Mouse (Mus musculus) hindbrain, embryonic 14.5 days (tissue): Measurements from ENCODE around the gene Ufc1. TPM values are rescaled to one million over a fixed set of nuclear protein-coding genes. Genes with fewer than 3 reads are reported as not detected.

ENCODE experiments used
- ATAC-seq: fragments of 200-750 bp; cut with Nextera tagmentation; 2 replicates; pipeline ENCODE4 v1.8.0; 2017; ENCODE audit warnings: moderate number of reproducible peaks, mild to moderate bottlenecking, moderate TSS enrichment, moderate library complexity; ENCODE audit not compliant: low FRiP score
- DNase-seq: peaks from one replicate; pipeline ENCODE4 v3.0.0-alpha.2; 2015; ENCODE audit warnings: low spot score
- H3K27ac ChIP-seq: fragments of 300-500 bp; sonication (generic); 2 replicates; pipeline ENCODE4 v1.5.1; 2014; ENCODE audit warnings: mild to moderate bottlenecking, moderate library complexity
- H3K27me3 ChIP-seq: fragments of 300-500 bp; sonication (generic); 2 replicates; pipeline ENCODE4 v1.6.1; 2014; ENCODE audit warnings: mild to moderate bottlenecking, low read length, mixed read lengths; ENCODE audit not compliant: control insufficient read depth, insufficient read depth
- H3K36me3 ChIP-seq: fragments of 300-500 bp; sonication (generic); replicated peaks from 2 replicates; pipeline ENCODE4 v1.6.1; 2014; ENCODE audit not compliant: control insufficient read depth, insufficient read depth
- H3K4me1 ChIP-seq: fragments of 300-500 bp; sonication (generic); replicated peaks from 2 replicates; pipeline ENCODE4 v1.6.1; 2014; ENCODE audit warnings: antibody characterized with exemption, low read length, mixed read lengths; ENCODE audit not compliant: control insufficient read depth, insufficient read depth
- H3K4me2 ChIP-seq: fragments of 300-500 bp; sonication (generic); replicated peaks from 2 replicates; pipeline ENCODE4 v1.6.1; 2014; ENCODE audit warnings: mild to moderate bottlenecking, moderate library complexity
- H3K4me3 ChIP-seq: fragments of 300-500 bp; sonication (generic); replicated peaks from 2 replicates; pipeline ENCODE4 v1.5.1; 2014; ENCODE audit warnings: mild to moderate bottlenecking, low read length
- H3K9ac ChIP-seq: fragments of 300-500 bp; sonication (generic); 2 replicates; pipeline ENCODE4 v1.6.1; 2014
- H3K9me3 ChIP-seq: fragments of 300-500 bp; sonication (generic); 2 replicates; pipeline ENCODE4 v1.6.1; 2016; ENCODE audit warnings: low read length; ENCODE audit not compliant: control insufficient read depth
- WGBS: fragments of 180-500 bp; shearing (Covaris S2); extraction: QIAGEN DNeasy Blood & Tissue Kit; methylation state at CpG from one replicate; pipeline ENCODE4 v1.1.7; 2014; 5-methylcytosine and 5-hydroxymethylcytosine counted together
- polyA plus RNA-seq: library from polyadenylated mRNA; unstranded; fragments of >200 nt; fragmentation: Nextera tagmentation; extraction: Ambion mirVana; gene quantifications from 2 replicates; pipeline ENCODE4 v1.2.1, GENCODE M21; 2014

Gene Ufc1
- polyA plus RNA-seq, 1 experiment from 2014 or later = 131 TPM

GRCm38 (mm10) chr1:171263666-171264461 lies 31.0 kb downstream of the Ufc1 start:
- WGBS = 80% methylated on average over 3 of the region's 3 CpGs
- H3K4me1 ChIP-seq = peaks cover 6% of the 10 kb centered on the region
- H3K4me3 ChIP-seq = no peak overlapping the region
- no peaks in the 10 kb centered on the region for H3K36me3 ChIP-seq
- peak overlapping the region; percentile 56 for H3K4me2 ChIP-seq
- no peaks in the 10 kb centered on the region for H3K9me3 ChIP-seq
- no peak for DNase-seq
- no peaks in the 10 kb centered on the region for H3K27me3 ChIP-seq
- peak overlapping the region; percentile 62 for H3K27ac ChIP-seq
- H3K9ac ChIP-seq = no peak overlapping the region
- ATAC-seq = no peak

- 0 out of 2 replicates have a peak overlapping the region, but pooled peaks have one; percentile 28 for H3K4me3 ChIP-seq
- no peaks in the 10 kb centered on the region for H3K9me3 ChIP-seq
- ATAC-seq (peak; percentile 94), DNase-seq (peak; percentile 70)
- H3K9ac ChIP-seq = no peak overlapping the region
- peaks cover 6% of the 10 kb centered on the region for H3K4me1 ChIP-seq
- no peaks in the 10 kb centered on the region for H3K36me3 ChIP-seq
- peak overlapping the region; percentile 56 for H3K4me2 ChIP-seq
- H3K27me3 ChIP-seq = no peaks in the 10 kb centered on the region
- 0% methylated on average over 2 of the region's 2 CpGs for WGBS
- peak overlapping the region; percentile 76 for H3K27ac ChIP-seq
Observed at GRCm38 (mm10) chr1:171263185-171263611, 31.6 kb downstream of the Ufc1 start.

- ATAC-seq = peak; percentile 79
- Histone ChIP-seq H3K27ac (peak overlapping the region; percentile 76), H3K27me3 (no peaks in the 10 kb centered on the region), H3K4me3 (peak overlapping the region; percentile 28), H3K4me2 (peak overlapping the region; percentile 56), H3K36me3 (no peaks in the 10 kb centered on the region), H3K9me3 (no peaks in the 10 kb centered on the region), H3K4me1 (peaks cover 6% of the 10 kb centered on the region), H3K9ac (peak overlapping the region; percentile 26)
- DNase-seq = peak; percentile 75
- WGBS = 4% methylated on average over 8 of the region's 8 CpGs
Observed at GRCm38 (mm10) chr1:171262594-171263130, 32.2 kb downstream of the Ufc1 start.

- DNase-seq = no peak
- WGBS = 83% methylated on average over 3 of the region's 3 CpGs
Observed at GRCm38 (mm10) chr1:171260316-171260715, 34.5 kb downstream of the Ufc1 start.

GRCm38 (mm10) chr1:171258921-171259320 lies 35.9 kb downstream of the Ufc1 start:
- DNase-seq (no peak), ATAC-seq (no peak)
- 79% methylated on average over 17 of the region's 17 CpGs for WGBS
- Histone ChIP-seq H3K9ac (no peak overlapping the region), H3K36me3 (no peaks in the 10 kb centered on the region), H3K27me3 (no peaks in the 10 kb centered on the region), H3K4me3 (no peak overlapping the region), H3K9me3 (no peaks in the 10 kb centered on the region), H3K4me1 (peaks cover 6% of the 10 kb centered on the region), H3K4me2 (no peak overlapping the region), H3K27ac (no peak overlapping the region)

More at GRCm38 (mm10) chr1:171260316-171260715, 34.5 kb downstream of the Ufc1 start:
- H3K4me3 ChIP-seq = no peak overlapping the region
- H3K4me1 ChIP-seq = peaks cover 6% of the 10 kb centered on the region
- H3K9me3 ChIP-seq = no peaks in the 10 kb centered on the region
- no peak for ATAC-seq
- no peaks in the 10 kb centered on the region for H3K27me3 ChIP-seq
- no peak overlapping the region for H3K4me2 ChIP-seq
- H3K27ac ChIP-seq = no peak overlapping the region
- H3K36me3 ChIP-seq = no peaks in the 10 kb centered on the region
- no peak overlapping the region for H3K9ac ChIP-seq

- H3K9me3 ChIP-seq = no peaks in the 10 kb centered on the region
- no peak overlapping the region for H3K27ac ChIP-seq
- H3K36me3 ChIP-seq = no peaks in the 10 kb centered on the region
- WGBS = 80% methylated on average over 9 of the region's 9 CpGs
- DNase-seq (no peak), ATAC-seq (no peak)
- no peaks in the 10 kb centered on the region for H3K27me3 ChIP-seq
- peaks cover 6% of the 10 kb centered on the region for H3K4me1 ChIP-seq
- H3K9ac ChIP-seq = no peak overlapping the region
- H3K4me3 ChIP-seq = no peak overlapping the region
- H3K4me2 ChIP-seq = no peak overlapping the region
Observed at GRCm38 (mm10) chr1:171257781-171258180, 37.0 kb downstream of the Ufc1 start.

- H3K9ac ChIP-seq = no peak overlapping the region
- H3K4me2 ChIP-seq = no peak overlapping the region
- no peak for ATAC-seq
- no peaks in the 10 kb centered on the region for H3K36me3 ChIP-seq
- no peak overlapping the region for H3K4me3 ChIP-seq
- peak; percentile 76 for DNase-seq
- no peak overlapping the region for H3K27ac ChIP-seq
- peaks cover 8% of the 10 kb centered on the region for H3K4me1 ChIP-seq
- no peaks in the 10 kb centered on the region for H3K27me3 ChIP-seq
- 72% methylated on average over 15 of the region's 15 CpGs for WGBS
- H3K9me3 ChIP-seq = no peaks in the 10 kb centered on the region
Observed at GRCm38 (mm10) chr1:171256937-171257548, 37.8 kb downstream of the Ufc1 start.

GRCm38 (mm10) chr1:171256095-171256818 lies 38.6 kb downstream of the Ufc1 start:
- DNase-seq (no peak), ATAC-seq (no peak)
- peaks cover 13% of the 10 kb centered on the region for H3K4me1 ChIP-seq
- H3K9me3 ChIP-seq = no peaks in the 10 kb centered on the region
- WGBS = 89% methylated on average over 24 of the region's 24 CpGs
- no peaks in the 10 kb centered on the region for H3K36me3 ChIP-seq
- no peak overlapping the region for H3K4me2 ChIP-seq
- no peaks in the 10 kb centered on the region for H3K27me3 ChIP-seq
- H3K9ac ChIP-seq = no peak overlapping the region
- H3K27ac ChIP-seq = no peak overlapping the region
- H3K4me3 ChIP-seq = no peak overlapping the region

- Histone ChIP-seq H3K4me2 (peak overlapping the region; percentile 49), H3K36me3 (no peaks in the 10 kb centered on the region), H3K4me3 (0 out of 2 replicates have a peak overlapping the region, but pooled peaks have one; percentile 5), H3K4me1 (peaks cover 34% of the 10 kb centered on the region), H3K27ac (0 out of 2 replicates have a peak overlapping the region, but pooled peaks have one; percentile 29), H3K27me3 (no peaks in the 10 kb centered on the region), H3K9me3 (no peaks in the 10 kb centered on the region), H3K9ac (peak overlapping the region; percentile 21; the same call in 1 of the 2 replicates)
- WGBS = 48% methylated on average over 17 of the region's 17 CpGs
- no peak for ATAC-seq
- no peak for DNase-seq
Observed at GRCm38 (mm10) chr1:171252415-171252814, 42.4 kb downstream of the Ufc1 start.
